Mouse (Mus musculus): ENCODE measurements around the gene Rin3.

Rin3 gene

GRCm38 (mm10) chr12:102339085-102339484 lies 56.2 kb downstream of the Rin3 start:
- DNase-seq: peak; percentile 18 to 35

GRCm38 (mm10) chr12:102340471-102340870 lies 57.6 kb downstream of the Rin3 start:
- DNase-seq: no peak

- no peak for DNase-seq
Observed at GRCm38 (mm10) chr12:102342147-102342546, 59.3 kb downstream of the Rin3 start.

- DNase-seq: no peak
Observed at GRCm38 (mm10) chr12:102342602-102343001, 59.8 kb downstream of the Rin3 start.

- DNase-seq: no peak
Observed at GRCm38 (mm10) chr12:102345031-102345815, 62.4 kb downstream of the Rin3 start.

- DNase-seq: peak; percentile 62 to 70
Observed at GRCm38 (mm10) chr12:102346507-102346906, 63.7 kb downstream of the Rin3 start.

- no peak for DNase-seq
Observed at GRCm38 (mm10) chr12:102348447-102348846, 65.6 kb downstream of the Rin3 start.

GRCm38 (mm10) chr12:102350997-102351396 lies 68.1 kb downstream of the Rin3 start:
- DNase-seq: no peak

GRCm38 (mm10) chr12:102354126-102354984 lies 71.5 kb downstream of the Rin3 start:
- no peak for DNase-seq

- no peak for DNase-seq
Observed at GRCm38 (mm10) chr12:102355784-102356183, 72.9 kb downstream of the Rin3 start.

- DNase-seq: no peak
Observed at GRCm38 (mm10) chr12:102356781-102357180, 73.9 kb downstream of the Rin3 start.

- no peak for DNase-seq
Observed at GRCm38 (mm10) chr12:102359390-102359789, 76.5 kb downstream of the Rin3 start.

- DNase-seq: no peak
Observed at GRCm38 (mm10) chr12:102361189-102362161, 78.6 kb downstream of the Rin3 start.

- DNase-seq: no peak
Observed at GRCm38 (mm10) chr12:102365016-102365415, 82.2 kb downstream of the Rin3 start.

GRCm38 (mm10) chr12:102366126-102366816 lies 83.4 kb downstream of the Rin3 start:
- DNase-seq: no peak

- no peak for DNase-seq
Observed at GRCm38 (mm10) chr12:102367075-102367474, 84.2 kb downstream of the Rin3 start.

GRCm38 (mm10) chr12:102368066-102368465 lies 85.2 kb downstream of the Rin3 start:
- DNase-seq: peak; percentile 56 to 62

GRCm38 (mm10) chr12:102368556-102368955 lies 85.7 kb downstream of the Rin3 start:
- DNase-seq: peak in 1 of 2 experiments; percentile 60

- DNase-seq: no peak
Observed at GRCm38 (mm10) chr12:102369488-102370235, 86.8 kb downstream of the Rin3 start.

- DNase-seq: no peak
Observed at GRCm38 (mm10) chr12:102370931-102371500, 88.2 kb downstream of the Rin3 start.

GRCm38 (mm10) chr12:102372322-102372721 lies 89.5 kb downstream of the Rin3 start:
- DNase-seq: no peak

Measured in thymus, postnatal 36 days (tissue).